Mouse (Mus musculus): Measurements from ENCODE around the gene Fkrp.

Fkrp gene

DNA sequence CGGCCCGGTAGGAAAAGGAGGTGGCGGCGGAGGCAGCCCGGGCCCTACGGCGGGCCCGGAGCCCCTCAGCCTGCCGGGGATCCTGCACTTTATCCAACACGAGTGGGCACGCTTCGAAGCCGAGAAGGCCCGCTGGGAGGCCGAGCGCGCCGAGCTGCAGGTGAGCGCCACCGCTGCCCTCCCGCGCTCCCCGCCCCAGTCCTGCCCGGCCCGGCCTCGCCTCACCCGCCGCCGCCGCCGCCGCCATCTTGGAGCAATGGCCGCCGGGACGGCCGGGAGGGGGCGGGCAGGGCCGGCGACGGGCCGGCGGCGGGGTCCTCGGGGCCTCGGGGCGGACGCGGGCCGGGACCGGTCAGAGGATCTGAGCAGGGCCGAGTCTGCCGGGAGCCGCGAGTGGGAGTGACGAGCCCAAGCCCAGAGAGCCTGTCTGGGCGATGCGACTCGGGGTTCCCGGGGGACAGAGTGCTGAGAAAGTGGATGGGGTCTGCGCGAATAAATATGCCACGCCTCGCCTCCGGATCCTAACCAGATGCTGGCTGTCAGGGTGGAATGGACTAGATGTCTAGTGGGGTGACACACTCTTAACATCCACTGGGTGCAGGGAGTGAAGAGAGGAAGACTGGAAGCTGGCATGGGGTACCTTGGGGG, at the start of gene Fkrp:
TSS of gene Fkrp (minus strand) at position 258 of the 648 bp plus-strand sequence.
- peak; percentile 78 to 80 for DNase-seq (ENCODE audit: low spot score in 2 of 2)

DNA sequence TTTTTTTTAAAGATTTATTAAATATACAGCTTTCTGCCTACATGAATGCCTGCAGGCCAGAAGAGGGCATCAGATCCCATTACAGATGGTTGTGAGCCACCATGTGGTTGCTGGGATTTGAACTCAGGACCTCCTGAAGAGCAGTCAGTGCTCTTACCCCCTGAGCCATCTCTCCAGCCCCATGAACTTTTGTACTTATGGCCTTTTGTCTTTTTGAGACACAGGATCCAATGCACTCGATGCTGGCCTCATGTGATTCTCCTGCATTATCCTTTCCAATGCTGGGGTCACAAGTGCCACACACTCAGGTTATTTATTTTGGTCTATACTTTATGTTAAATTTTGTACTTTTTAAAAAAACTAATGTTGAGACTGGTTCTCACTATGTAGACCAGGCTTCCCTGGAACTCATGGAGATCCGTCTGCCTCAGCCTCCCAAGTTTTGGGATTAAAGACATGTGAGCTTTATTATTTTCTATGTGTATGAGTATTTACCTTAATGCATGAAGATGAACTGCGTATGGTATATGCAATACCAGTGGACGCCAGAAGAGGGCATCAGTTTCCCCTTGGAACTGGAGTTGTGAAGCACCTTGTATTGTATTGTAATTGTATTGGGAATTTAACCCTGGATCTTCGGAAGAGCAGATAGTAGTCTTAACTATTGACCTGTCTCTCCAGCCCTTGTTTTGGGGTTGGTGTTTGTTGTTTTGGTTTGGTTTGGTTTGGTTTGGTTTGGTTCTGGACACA, 43.5 kb upstream of the Fkrp start:
- DNase-seq (ENCODE audit: low spot score in 2 of 2): peak; percentile 47 to 74

DNA sequence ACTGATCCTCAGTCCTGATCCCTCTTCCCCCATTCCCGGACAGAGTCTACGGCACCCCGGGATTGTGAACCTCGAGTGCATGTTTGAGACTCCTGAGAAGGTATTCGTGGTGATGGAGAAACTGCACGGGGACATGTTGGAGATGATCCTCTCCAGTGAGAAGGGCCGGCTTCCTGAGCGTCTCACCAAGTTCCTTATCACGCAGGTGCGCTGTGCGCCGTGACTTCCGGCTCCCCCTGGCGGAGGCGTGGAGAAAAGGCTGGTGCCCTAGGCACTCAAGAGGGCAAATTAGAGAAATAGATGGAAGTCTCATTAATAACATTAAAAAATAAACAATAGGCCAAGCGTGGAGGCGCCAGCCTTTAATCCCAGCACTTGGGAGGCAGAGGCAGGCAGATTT, 41.8 kb upstream of the Fkrp start:
- DNase-seq (ENCODE audit: low spot score in 2 of 2): peak in 1 of 2 experiments; percentile 74

DNA sequence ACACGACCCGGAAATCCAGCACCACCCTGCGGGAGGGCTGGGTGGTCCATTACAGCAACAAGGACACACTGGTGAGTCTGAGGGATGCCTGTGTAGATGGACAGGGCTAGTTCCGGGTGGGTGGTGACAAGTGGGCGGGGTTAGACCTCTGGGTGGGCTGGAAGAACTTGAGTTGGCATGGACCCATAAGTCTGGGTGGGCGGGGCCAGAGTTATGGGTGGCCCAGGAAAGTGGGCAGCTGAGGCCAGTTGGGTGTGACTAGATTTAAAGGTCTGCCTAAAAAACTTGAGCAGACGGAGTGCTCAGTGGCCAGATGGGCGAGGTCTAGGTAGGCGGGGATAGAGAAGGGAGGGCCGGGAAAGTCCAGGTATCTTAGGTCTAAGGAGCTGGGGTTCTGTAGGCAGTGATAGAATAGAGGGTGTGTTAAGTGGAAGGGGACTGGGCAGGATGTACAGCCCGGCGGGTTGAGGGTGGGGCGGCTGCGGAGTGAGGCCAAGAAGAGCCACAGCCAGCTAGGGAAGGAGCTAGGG, 36.8 kb upstream of the Fkrp start:
- no peak for DNase-seq (ENCODE audit: low spot score in 2 of 2)

DNA sequence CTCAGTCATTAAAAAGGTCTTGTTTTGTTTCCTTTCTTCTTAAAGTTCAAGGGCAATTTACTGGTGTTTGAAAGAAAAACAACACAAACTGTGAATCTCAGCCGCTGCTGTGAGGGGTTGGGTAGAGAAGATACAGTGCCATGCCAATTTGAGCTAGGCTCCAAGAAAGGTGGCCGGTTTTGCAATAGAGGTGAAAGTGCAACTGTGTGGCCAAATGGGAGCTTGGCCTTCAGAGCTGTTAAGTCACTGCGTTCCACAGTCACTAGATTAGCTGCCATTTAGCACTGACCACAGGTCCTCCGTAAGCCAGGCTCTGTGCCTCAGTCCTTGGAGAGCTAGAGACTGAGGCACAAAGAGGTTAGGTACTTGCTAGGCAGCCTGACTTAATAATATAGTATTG, 35.1 kb upstream of the Fkrp start:
- DNase-seq (ENCODE audit: low spot score in 2 of 2): no peak

DNA sequence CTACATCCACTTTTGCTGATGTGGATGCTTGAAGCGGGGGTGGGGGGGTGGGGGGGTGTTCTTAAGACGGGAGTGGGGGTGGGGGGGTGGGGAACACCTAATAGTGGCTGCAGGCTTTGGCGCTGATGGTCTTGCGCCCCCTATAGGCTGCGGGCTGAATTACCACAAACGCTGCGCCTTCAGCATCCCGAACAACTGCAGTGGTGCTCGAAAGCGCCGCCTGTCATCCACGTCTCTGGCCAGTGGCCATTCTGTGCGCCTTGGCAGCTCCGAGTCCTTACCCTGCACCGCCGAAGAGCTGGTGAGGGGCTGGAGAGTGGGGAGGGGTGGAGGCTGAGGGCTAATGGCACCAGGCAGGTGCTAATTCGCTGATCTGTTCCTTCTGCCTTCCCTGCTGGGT, 32.0 kb upstream of the Fkrp start:
- DNase-seq (ENCODE audit: low spot score in 2 of 2): peak in 1 of 2 experiments; percentile 64

DNA sequence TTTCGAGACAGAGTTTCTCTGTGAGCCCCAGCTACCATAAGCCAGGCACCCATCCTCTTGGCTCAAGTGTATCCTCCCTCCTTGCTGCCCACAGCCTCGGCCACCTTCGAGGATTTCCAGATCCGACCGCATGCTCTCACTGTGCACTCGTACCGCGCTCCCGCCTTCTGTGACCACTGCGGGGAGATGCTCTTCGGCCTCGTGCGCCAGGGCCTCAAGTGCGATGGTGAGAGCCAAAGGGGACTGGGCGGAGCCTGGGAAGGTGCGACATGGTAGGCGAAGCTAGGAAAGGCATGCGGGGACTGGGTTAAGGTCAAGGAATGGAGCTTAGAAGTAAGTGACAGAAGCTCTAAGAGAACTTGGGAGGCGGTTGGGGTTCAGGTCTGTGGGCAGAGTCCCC, 31.0 kb upstream of the Fkrp start:
- DNase-seq (ENCODE audit: low spot score in 2 of 2): no peak

DNA sequence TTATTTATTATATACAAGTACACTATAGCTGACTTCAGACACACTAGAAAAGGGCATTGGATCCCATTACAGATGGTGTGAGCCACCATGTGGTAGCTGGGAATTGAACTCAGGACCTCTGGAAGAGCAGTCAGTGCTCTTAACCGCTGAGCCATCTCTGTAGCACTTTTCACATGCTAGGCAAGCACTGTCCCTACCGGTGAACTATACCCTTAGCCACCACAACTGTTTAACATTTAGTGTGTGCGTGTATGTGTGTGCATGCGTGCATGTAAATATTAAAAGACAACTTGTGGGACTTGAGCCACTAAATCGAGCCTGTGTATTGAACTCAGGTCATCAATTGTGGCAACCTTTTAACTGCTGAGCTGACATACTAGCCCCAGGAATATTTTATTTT, 30.2 kb upstream of the Fkrp start:
- no peak for DNase-seq (ENCODE audit: low spot score in 2 of 2)

DNA sequence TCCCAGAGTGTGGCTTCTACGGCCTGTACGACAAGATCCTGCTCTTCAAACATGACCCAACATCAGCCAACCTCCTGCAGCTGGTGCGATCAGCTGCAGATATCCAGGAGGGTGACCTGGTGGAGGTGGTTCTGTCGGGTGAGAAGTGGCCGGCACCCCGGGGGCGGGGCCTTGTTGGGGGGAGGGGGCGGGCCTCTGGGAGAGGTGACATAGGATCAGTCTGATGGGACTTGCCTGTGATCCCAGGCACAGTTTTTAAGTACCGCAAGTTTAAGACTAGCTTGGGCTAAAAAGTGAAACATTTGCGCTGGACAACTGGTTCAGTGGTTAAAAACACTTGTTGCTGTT, 29.3 kb upstream of the Fkrp start:
- no peak for DNase-seq (ENCODE audit: low spot score in 2 of 2)

DNA sequence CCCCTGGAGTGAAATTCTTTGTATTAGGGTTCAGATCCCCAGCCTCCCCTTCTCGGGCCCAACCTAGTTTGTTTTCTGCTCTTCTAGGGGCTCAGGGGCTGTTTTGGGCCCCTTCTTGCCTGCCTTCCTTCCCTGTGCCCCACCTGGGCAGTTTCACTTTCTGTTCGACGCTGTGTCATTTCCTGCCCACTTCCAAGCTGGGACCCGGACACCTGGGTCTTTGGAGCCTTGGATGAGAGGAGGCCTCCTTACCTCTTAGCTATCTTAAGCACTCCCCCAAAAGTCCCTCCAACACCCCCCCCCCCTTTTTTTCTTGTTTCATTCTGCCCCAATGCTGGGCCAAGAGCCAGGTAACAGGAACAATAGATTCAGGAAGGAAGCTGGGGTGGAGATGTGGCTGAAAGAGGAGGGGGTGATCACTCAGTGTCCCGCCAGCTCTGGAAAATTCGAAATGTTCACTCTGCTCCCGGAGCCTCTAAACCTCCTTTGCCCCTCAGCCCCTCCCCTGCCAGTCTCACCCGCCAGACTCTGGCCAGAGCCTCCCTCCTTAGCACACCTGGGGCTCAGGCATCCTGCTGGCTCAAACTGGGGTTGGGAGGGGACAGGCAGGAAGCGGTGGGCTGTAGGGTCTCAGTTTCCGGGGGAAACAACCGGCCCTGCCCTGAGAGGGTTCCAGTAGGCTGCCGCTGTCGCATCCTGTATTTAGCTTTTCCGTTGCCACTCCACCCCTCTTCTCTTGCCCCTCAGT, 28.7 kb upstream of the Fkrp start:
- peak; percentile 57 to 59 for DNase-seq (ENCODE audit: low spot score in 2 of 2)

DNA sequence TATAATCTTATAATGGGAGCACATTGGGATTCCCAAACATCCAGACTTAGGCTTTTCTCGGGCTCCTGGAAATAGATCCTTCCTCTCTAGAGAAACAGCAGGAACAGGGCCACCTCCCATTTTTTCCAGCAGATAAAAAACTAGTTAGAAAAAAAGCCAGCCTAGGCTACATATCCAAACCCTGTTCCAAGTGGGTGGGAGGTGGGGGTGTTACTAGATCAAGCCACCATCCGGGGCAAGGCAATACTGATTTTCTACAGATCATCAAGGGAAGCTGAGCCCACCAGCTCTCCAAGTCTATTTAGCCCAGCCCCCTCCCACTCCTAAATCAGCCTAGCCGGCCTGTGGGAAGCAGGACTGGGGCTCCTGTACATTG, 28.2 kb upstream of the Fkrp start:
- no peak for DNase-seq (ENCODE audit: low spot score in 2 of 2)

DNA sequence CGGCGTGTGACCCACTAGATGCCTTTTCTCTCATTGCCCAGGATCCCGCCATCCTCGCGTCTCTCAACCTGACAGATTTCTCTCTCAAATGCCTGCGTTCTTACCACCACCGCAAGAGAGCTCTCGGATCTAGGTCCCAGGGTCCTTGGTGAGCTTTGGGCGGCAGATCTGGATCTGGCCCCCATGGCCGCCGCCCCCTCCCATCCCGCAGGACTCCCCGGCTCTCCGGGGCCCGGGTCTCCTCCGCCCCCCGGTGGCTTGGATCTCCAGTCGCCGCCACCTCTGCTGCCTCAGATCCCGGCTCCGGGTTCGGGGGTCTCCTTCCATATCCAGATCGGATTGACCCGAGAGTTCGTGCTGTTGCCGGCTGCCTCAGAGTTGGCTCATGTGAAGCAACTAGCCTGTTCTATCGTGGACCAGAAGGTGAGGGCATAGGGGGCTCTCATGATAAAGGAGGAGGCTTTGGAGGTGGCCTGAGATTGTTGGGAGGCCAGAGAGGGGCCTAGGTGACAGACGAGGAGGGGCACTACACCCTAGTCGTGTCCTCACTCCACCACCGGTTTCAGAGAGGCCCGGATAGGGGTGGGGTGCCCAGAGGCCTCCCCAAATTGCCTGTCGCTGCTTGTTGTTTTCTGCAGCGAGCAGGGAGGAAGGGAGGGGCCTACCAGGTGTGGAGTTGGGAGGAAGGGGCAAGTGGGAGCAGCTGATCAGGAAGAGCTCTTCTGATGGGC, 27.1 kb upstream of the Fkrp start:
- DNase-seq (ENCODE audit: low spot score in 2 of 2): peak; percentile 64 to 65

DNA sequence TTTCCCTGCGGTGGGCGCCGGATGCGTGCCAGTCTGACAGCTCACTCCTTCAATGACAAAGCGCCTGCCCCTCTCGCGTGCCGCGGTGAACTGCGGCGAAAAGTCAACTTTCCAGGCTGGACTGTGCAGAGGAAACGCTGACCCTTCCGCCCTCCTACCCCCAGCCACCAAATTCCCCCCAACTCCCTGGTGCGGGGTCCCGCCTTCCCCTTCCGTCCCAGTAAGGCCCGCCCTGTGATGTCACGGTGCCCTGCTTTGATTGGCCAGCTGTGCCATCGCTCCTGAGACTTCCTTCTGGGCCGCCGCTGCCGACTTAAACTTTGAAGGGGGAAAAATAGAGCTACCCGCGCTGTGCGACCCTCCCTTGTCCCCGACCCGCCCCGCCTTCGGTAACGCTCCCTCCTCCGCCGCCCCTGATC, 26.1 kb upstream of the Fkrp start, which contains the start of gene Prkd2:
TSS of gene Prkd2 (plus strand) at position 258 of the 419 bp plus-strand sequence.
- peak; percentile 90 to 92 for DNase-seq (ENCODE audit: low spot score in 2 of 2)

DNA sequence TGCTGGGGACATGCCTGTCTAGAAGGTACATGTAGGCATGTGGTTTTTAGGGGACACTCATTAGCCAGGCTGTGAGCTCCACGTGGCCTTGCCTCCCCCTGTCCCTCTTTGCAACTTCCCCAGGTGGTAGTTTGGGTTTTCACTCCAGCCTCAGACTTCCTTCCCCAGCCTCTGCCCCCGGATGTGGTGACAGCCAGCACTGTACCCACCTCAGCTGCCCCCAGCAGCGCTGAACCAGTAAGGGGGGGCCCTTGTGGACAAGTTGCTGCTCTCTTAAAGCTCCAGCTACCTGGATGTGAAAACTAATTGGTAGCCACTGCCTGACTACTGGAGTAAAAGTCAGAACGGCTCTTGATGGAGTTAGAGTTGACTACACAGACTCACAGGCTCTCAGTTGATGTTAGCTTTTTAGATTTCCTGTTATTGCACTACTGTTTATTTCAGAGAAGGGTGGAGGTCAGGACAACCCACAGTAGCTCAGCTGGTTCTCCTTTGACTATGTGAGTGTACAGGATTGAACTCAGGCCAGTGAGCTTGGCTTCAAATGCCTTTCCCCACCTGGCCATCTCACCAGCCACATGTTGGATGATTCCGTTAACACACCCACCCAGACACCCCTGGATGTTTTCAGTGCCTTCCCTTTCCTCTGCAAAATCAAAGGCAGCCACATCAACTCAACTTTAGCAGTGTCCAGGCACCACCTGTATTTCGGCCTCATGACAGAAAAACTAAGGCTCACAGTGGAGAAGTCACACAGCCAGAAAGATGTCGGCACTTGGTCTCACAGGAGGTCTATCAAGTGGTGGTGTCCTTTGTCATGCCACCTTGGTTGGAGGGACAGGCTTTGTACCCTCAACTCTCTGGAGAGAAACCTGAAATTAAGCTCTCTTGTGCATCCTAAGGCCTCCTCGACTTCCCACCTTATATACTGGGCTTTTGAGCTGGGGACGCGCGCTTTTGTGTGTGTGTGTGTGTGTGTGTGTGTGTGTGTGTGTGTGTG, 25.3 kb upstream of the Fkrp start:
- DNase-seq (ENCODE audit: low spot score in 2 of 2): peak; percentile 46 to 73

DNA sequence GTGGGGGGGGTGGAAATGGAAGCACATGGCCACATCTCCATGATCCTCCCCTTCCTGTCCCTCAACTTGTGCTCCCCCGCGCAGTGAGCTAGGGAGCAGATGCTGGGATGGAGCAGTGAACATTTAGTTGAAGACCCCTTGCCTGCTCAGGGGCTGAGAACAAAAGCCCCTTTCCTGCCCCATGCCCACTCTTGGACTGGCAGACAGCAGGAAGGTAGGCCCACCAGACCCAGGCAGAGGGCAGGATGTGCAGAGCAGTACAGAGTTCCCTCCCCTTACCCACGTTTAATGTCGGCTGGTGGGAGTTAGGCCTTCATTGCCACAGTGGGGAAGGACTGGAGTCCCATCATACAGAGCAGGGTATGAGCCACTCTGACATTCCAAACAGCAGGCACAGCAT, 24.5 kb upstream of the Fkrp start:
- no peak for DNase-seq (ENCODE audit: low spot score in 2 of 2)

DNA sequence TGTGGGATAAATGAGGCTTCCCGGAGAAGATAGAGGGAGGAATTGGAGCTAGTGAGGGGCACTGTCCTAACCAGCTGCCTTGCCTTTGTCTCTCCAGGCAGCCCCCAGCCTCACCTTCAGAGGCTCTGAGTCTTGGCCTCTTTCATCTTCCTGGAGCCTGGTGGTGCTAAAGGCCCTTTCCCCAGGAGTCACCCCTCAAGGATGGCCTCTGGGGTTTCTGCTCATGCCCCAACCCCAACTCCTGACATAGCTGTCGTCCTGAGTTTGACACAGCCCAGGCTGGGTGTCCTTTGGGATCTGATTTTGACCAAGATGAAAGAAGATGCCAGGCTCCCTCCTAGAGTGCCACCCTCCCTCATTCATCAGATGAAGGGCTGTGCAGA, 23.6 kb upstream of the Fkrp start:
- no peak for DNase-seq (ENCODE audit: low spot score in 2 of 2)

DNA sequence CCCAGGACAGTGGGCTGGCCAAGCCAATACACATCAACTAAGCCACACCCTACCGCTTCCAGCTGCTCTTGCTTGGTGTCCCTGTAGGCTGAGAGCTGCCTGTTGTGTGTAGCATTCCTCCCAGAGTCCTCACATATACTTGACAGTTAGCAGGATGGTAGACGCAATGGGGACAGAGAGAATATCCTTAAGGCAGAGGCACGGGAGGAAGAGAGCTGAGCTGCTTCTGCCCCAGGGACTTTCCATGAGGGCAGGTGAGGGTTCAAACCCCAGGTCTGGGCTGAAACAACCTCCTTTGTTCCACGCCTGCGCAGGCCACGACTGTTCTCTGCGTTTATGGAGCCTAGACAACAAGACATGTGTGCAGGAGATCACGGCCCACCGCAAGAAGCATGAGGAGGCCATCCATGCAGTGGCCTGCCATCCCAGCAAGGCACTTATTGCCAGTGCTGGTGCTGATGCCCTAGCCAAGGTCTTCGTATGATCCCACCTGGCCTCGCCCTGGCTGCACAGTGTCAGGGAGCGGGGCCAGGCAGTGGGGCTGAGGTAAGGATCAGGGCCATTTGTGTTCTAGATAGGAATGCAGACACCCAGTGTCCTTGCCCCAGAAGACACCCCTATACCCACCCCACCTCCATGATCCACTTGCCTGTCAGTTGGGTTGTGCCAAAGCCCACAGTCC, 23.0 kb upstream of the Fkrp start:
- DNase-seq (ENCODE audit: low spot score in 2 of 2): no peak

DNA sequence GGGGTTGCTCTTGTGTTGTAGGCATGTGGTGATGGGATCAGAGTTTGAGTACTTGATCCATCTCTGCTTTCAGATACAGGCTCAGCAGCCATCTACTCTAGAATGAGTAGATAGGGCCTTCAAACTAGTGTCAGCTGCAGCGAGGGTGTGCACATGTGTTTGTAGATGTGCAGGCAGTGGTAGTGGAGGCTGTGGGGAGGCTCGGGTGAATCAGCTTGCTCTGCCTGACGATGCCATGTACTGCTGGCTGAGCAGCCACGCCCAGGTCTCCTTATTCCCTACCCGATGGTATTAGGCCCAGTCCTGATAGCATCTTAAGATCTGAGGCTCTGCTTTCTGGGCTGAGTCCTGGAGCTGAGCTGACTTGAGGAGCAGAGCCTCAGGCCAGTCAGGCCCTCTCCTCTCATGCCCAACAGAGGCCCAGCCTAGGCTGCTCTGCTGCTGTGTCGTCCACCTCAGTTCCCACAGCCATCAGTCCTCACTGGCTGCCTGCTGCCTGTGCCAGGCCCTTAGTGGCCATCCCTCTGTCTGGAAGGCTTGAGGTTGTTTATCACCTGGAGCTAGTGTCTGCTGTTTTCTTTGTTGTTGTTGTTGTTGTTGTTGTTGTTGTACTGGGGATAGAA, 22.4 kb upstream of the Fkrp start:
- DNase-seq (ENCODE audit: low spot score in 2 of 2): no peak

DNA sequence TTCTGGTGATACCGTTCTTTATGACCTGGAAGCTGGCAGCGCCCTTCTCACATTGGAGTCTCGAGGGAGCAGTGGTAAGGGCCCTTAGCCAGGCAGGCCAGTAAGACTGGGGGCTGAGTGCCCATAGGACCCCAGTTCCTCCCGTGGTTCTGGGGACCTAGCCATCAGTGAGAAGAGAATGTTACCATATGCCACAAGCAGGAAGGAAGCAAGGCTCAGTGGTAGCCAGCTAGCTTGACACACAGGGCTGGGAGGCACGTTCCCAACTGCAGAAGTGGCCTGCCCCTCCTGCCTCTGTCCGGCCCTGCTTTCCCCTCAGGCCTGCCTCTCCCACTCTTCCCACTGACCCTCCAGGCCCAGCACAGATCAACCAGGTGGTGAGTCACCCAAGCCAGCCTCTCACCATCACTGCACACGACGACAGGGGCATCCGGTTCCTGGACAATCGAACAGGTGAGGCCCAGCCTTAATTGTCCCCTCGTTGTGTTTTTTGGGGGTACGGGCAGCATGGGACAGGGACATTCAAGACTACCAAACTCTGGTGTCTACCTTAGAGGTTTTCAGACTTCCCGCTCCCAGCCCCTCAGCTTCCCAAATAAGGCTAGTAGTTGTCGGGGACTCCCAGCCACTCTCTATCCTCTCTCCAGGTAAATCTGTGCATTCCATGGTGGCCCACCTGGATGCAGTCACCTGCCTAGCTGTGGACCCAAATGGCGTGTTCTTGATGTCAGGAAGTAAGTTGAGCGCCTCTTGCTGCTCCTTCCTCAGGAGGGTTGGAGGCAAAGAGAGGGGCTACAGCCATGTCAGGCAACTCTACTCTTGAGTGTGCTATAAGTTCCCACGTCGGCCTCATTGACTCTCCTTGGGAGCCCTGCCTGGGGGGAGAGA, 21.6 kb upstream of the Fkrp start:
- no peak for DNase-seq (ENCODE audit: low spot score in 2 of 2)
